Mouse (Mus musculus): ENCODE data around the gene Rnf121.
"Not testable (repeated sequence)": the region's sequence is repeated elsewhere in the genome, so short reads cannot be mapped to it uniquely, and the experiment has no call there.

Rnf121 gene

GRCm38 (mm10) chr7:102064655-102065045 lies 619 bp downstream of the Rnf121 start:
- no peak for DNase-seq (ENCODE audit: low spot score)

- DNase-seq (ENCODE audit: low spot score), result no peak
Observed at GRCm38 (mm10) chr7:102063891-102064290, 1.4 kb downstream of the Rnf121 start.

- no peak for DNase-seq (ENCODE audit: low spot score)
Observed at GRCm38 (mm10) chr7:102062203-102062602, 3.1 kb downstream of the Rnf121 start.

- DNase-seq (ENCODE audit: low spot score), result no peak
Observed at GRCm38 (mm10) chr7:102061353-102061752, 3.9 kb downstream of the Rnf121 start.

- DNase-seq (ENCODE audit: low spot score), result not testable (repeated sequence)
Observed at GRCm38 (mm10) chr7:102048524-102048923, 16.7 kb downstream of the Rnf121 start.

GRCm38 (mm10) chr7:102042314-102042713 lies 23.0 kb downstream of the Rnf121 start:
- DNase-seq (ENCODE audit: low spot score), result no peak

- DNase-seq (ENCODE audit: low spot score), result no peak
Observed at GRCm38 (mm10) chr7:102037318-102037717, 28.0 kb downstream of the Rnf121 start.

- no peak for DNase-seq (ENCODE audit: low spot score)
Observed at GRCm38 (mm10) chr7:102035534-102035933, 29.7 kb downstream of the Rnf121 start.

- no peak for DNase-seq (ENCODE audit: low spot score)
Observed at GRCm38 (mm10) chr7:102034904-102035303, 30.4 kb downstream of the Rnf121 start.

GRCm38 (mm10) chr7:102025187-102026119 lies 39.8 kb downstream of the Rnf121 start:
- DNase-seq (ENCODE audit: low spot score), result no peak

- DNase-seq (ENCODE audit: low spot score), result no peak
Observed at GRCm38 (mm10) chr7:102023821-102024220, 41.4 kb downstream of the Rnf121 start.

- DNase-seq (ENCODE audit: low spot score), result not testable (repeated sequence)
Observed at GRCm38 (mm10) chr7:102020934-102021333, 44.3 kb downstream of the Rnf121 start.

- DNase-seq (ENCODE audit: low spot score), result no peak
Observed at GRCm38 (mm10) chr7:102019362-102019761, 45.9 kb downstream of the Rnf121 start.

GRCm38 (mm10) chr7:102018590-102018989 lies 46.7 kb downstream of the Rnf121 start, which contains the start of gene Il18bp:
TSS of gene Il18bp (minus strand) at chr7:102018690.
- no peak for DNase-seq (ENCODE audit: low spot score)

GRCm38 (mm10) chr7:102018034-102018433 lies 47.2 kb downstream of the Rnf121 start:
- DNase-seq (ENCODE audit: low spot score), result no peak

- peak; percentile 38 for DNase-seq (ENCODE audit: low spot score)
Observed at GRCm38 (mm10) chr7:102017452-102017851, 47.8 kb downstream of the Rnf121 start.

- no peak for DNase-seq (ENCODE audit: low spot score)
Observed at GRCm38 (mm10) chr7:102016936-102017335, 48.3 kb downstream of the Rnf121 start.

- DNase-seq (ENCODE audit: low spot score), result no peak
Observed at GRCm38 (mm10) chr7:102014995-102015394, 50.3 kb downstream of the Rnf121 start.

- no peak for DNase-seq (ENCODE audit: low spot score)
Observed at GRCm38 (mm10) chr7:102013416-102013815, 51.9 kb downstream of the Rnf121 start.

GRCm38 (mm10) chr7:102011855-102012254 lies 53.4 kb downstream of the Rnf121 start:
- DNase-seq (ENCODE audit: low spot score), result no peak

- no peak for DNase-seq (ENCODE audit: low spot score)
Observed at GRCm38 (mm10) chr7:102006520-102006919, 58.7 kb downstream of the Rnf121 start.

- DNase-seq (ENCODE audit: low spot score), result no peak
Observed at GRCm38 (mm10) chr7:102000921-102001630, 64.2 kb downstream of the Rnf121 start.

- DNase-seq (ENCODE audit: low spot score), result no peak
Observed at GRCm38 (mm10) chr7:102000296-102000695, 65.0 kb downstream of the Rnf121 start.

All from MN1 (cell line).